Mouse (Mus musculus): ENCODE measurements around the gene Ccdc155. TPM values are rescaled to one million over a fixed set of nuclear protein-coding genes. Genes with fewer than 3 reads are reported as not detected.

Gene Ccdc155
- polyA plus RNA-seq, 1 experiment from 2014 or later: 0.64 TPM

DNA sequence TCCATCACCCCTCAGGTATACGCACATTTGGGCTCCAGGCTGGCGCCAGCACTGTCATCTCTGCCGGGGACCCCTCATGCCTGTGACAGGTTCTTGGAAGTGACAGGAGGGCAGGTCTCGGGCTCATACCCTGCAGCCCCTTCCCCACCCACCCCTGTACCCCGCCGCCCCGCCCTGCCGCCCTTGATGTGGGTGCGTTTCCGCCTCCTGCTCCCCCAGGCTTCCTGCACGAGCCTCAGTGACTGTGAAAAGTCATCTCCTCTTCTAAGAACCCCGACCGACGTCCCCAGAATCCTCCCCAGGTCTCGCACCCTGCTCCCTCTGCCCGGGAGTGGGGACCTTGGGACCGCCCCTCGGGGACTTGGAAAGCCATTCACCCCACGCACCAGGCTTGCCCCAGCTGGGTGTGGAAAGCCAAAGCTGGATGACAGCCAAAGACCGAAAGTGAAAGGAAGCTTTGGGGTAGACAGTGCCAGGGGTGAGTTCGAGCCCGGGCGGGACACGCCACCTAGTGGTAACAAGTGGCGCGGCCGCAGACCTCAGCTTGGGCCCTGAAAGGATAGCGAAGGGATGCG is 68.6 kb downstream of the Ccdc155 start, which contains the start of the genes Gm45713 and Flt3l:
Gm45713 (minus strand) TSS at position 239 of the 575 bp plus-strand sequence.
Flt3l (minus strand) TSS at position 440 of the 575 bp plus-strand sequence.
- H3K9me3 ChIP-seq: no peaks in the 10 kb centered on the region
- H3K4me2 ChIP-seq: peak within 1 kb of the TSS; percentile 67
- peak within 1 kb of the TSS; percentile 40; the same call in 1 of the 2 replicates for H3K9ac ChIP-seq
- peaks cover 6% of the 10 kb centered on the region for H3K4me1 ChIP-seq
- H3K4me3 ChIP-seq (replicated peaks): peak within 1 kb of the TSS; percentile 68
- 0 out of 2 replicates have a peak within 1 kb of the TSS, but pooled peaks have one; percentile 45 for H3K27ac ChIP-seq
- WGBS: 2% methylated on average over 29 of the region's 29 CpGs
- ATAC-seq (ENCODE audit: insufficient read depth, low FRiP score, low read depth): peak; percentile 80
- H3K36me3 ChIP-seq: no peaks in the 10 kb centered on the region
- H3K27me3 ChIP-seq (replicated peaks): no peaks in the 10 kb centered on the region

DNA sequence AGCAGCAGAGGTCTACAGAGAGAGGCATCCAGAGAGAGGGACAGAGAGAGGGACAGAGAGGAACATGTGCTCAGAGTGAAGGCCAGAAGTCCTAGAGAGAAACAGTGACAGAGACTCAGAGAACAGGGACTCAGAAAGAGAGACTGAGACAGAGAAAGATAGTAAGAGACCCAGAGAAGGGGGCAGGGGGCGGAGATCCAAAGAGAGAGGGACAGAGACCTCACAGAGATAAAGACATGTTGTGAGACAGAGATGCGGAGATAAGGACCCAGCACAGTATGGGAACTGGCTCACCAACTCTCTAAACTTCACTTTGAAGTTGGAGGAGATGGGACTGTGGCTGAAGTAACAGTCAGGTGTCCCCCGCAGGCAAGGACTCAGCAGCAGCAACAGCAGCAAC is 69.3 kb downstream of the Ccdc155 start:
- Histone ChIP-seq H3K4me2 (peak overlapping the region; percentile 67), H3K4me1 (peaks cover 6% of the 10 kb centered on the region), H3K27me3 (replicated peaks) (no peaks in the 10 kb centered on the region), H3K9me3 (no peaks in the 10 kb centered on the region), H3K4me3 (replicated peaks) (peak overlapping the region; percentile 68), H3K36me3 (no peaks in the 10 kb centered on the region), H3K9ac (0 out of 2 replicates have a peak overlapping the region, but pooled peaks have one; percentile 40), H3K27ac (no peak overlapping the region)
- 80% methylated on average over 3 of the region's 3 CpGs for WGBS
- no peak for ATAC-seq (ENCODE audit: insufficient read depth, low FRiP score, low read depth)

DNA sequence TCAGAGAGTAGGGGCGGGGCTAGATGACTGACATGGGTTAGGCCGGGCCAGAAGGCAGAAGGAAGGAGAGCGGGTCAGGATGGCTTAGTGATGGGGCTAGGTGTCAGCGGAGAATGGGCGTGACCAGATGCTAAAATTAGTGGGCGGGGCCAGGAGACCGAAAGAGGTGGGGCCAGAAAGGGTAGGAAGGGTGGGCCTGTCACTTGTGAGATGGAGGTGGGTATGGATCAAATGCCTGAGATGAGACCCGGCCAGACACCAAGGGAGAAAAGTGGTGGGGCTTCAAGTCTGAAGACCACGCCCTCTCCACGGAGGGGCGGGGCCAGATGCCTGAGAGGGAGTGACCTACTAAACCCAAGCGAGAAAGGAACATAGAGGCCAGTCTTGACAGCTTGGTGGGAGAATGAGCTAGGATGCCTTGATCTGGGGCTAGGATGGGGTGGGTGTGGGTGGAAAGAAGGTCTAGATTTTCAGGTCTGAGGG is 70.1 kb downstream of the Ccdc155 start:
- peaks cover 11% of the 10 kb centered on the region for H3K4me1 ChIP-seq

More for the DNA sequence above, 70.1 kb downstream of the Ccdc155 start:
- Histone ChIP-seq H3K9me3 (no peaks in the 10 kb centered on the region), H3K36me3 (no peaks in the 10 kb centered on the region), H3K27me3 (replicated peaks) (no peaks in the 10 kb centered on the region), H3K27ac (no peak overlapping the region), H3K9ac (no peak overlapping the region), H3K4me3 (replicated peaks) (no peak overlapping the region; the same call in 1 of the 2 replicates), H3K4me2 (peak overlapping the region; percentile 23)
- 0 out of 2 replicates have a peak, but pooled peaks have one; percentile 23 for ATAC-seq (ENCODE audit: insufficient read depth, low FRiP score, low read depth)
- 11% methylated on average over 12 of the region's 12 CpGs for WGBS

Small RNA genes lying within 50 kb of the gene (microRNA-seq; reads per million reads assigned to microRNA genes)
- gene Mir7055: not detected

Other genes with a start within 250 kb of the Ccdc155 start
- 19.3 and 19.4 TPM in 2 replicates for gene Cpt1c, start 230.0 kb downstream of the Ccdc155 start, polyA plus RNA-seq (2015; fragmentation: Nextera tagmentation; extraction: Ambion mirVana)
- 396 and 430 TPM in 2 replicates for gene Prmt1, start 218.3 kb downstream of the Ccdc155 start, polyA plus RNA-seq (2015; fragmentation: Nextera tagmentation; extraction: Ambion mirVana)
- 89.5 and 94.4 TPM in 2 replicates for gene Irf3, start 207.2 kb downstream of the Ccdc155 start, polyA plus RNA-seq (2015; fragmentation: Nextera tagmentation; extraction: Ambion mirVana)
- 47.3 and 47.7 TPM in 2 replicates for gene Bcl2l12, start 206.2 kb downstream of the Ccdc155 start, polyA plus RNA-seq (2015; fragmentation: Nextera tagmentation; extraction: Ambion mirVana)
- gene Scaf1, start 188.5 kb downstream of the Ccdc155 start, polyA plus RNA-seq (2015; fragmentation: Nextera tagmentation; extraction: Ambion mirVana): 32.4 and 39.3 TPM in 2 replicates
- 58.0 and 59.8 TPM in 2 replicates for gene Rras, start 186.9 kb downstream of the Ccdc155 start, polyA plus RNA-seq (2015; fragmentation: Nextera tagmentation; extraction: Ambion mirVana)
- 9.1 and 9.6 TPM in 2 replicates for gene Prr12, start 152.0 kb downstream of the Ccdc155 start, polyA plus RNA-seq (2015; fragmentation: Nextera tagmentation; extraction: Ambion mirVana)
- 52.8 and 55.5 TPM in 2 replicates for gene Nosip, start 142.5 kb downstream of the Ccdc155 start, polyA plus RNA-seq (2015; fragmentation: Nextera tagmentation; extraction: Ambion mirVana)
- gene Prrg2, start 142.2 kb downstream of the Ccdc155 start, polyA plus RNA-seq (2015; fragmentation: Nextera tagmentation; extraction: Ambion mirVana): 20.5 and 24.7 TPM in 2 replicates
- 320 and 325 TPM in 2 replicates for gene Rcn3, start 112.7 kb downstream of the Ccdc155 start, polyA plus RNA-seq (2015; fragmentation: Nextera tagmentation; extraction: Ambion mirVana)
- gene Fcgrt, start 101.0 kb downstream of the Ccdc155 start, polyA plus RNA-seq (2015; fragmentation: Nextera tagmentation; extraction: Ambion mirVana): 92.1 and 94.1 TPM in 2 replicates
- 1,420 and 1,462 TPM in 2 replicates for gene Rps11, start 80.5 kb downstream of the Ccdc155 start, polyA plus RNA-seq (2015; fragmentation: Nextera tagmentation; extraction: Ambion mirVana)
- gene Rpl13a, start 76.1 kb downstream of the Ccdc155 start, polyA plus RNA-seq (2015; fragmentation: Nextera tagmentation; extraction: Ambion mirVana): 1,296 and 1,308 TPM in 2 replicates
- 0.42 TPM in 1 of 2 replicates, not detected in the other for gene Gm45713, start 68.7 kb downstream of the Ccdc155 start, polyA plus RNA-seq (2015; fragmentation: Nextera tagmentation; extraction: Ambion mirVana)
- 2.2 and 2.5 TPM in 2 replicates for gene Flt3l, start 68.5 kb downstream of the Ccdc155 start, polyA plus RNA-seq (2015; fragmentation: Nextera tagmentation; extraction: Ambion mirVana)
- 80.3 and 90.0 TPM in 2 replicates for gene Pih1d1, start 50.6 kb downstream of the Ccdc155 start, polyA plus RNA-seq (2015; fragmentation: Nextera tagmentation; extraction: Ambion mirVana)
- gene Aldh16a1, start 50.3 kb downstream of the Ccdc155 start, polyA plus RNA-seq (2015; fragmentation: Nextera tagmentation; extraction: Ambion mirVana): 49.3 and 58.7 TPM in 2 replicates
- 0.13 TPM in 1 of 2 replicates, not detected in the other for gene Slc17a7, start 40.9 kb downstream of the Ccdc155 start, polyA plus RNA-seq (2015; fragmentation: Nextera tagmentation; extraction: Ambion mirVana)
- not detected in 2 replicates for gene Gfy, start 25.3 kb downstream of the Ccdc155 start, polyA plus RNA-seq (2015; fragmentation: Nextera tagmentation; extraction: Ambion mirVana)
- not detected in 2 replicates for gene Pth2, start 23.9 kb downstream of the Ccdc155 start, polyA plus RNA-seq (2015; fragmentation: Nextera tagmentation; extraction: Ambion mirVana)
- gene Dkkl1, start 7.3 kb upstream of the Ccdc155 start, polyA plus RNA-seq (2015; fragmentation: Nextera tagmentation; extraction: Ambion mirVana): 1.1 and 1.4 TPM in 2 replicates
- gene Tead2, start 10.9 kb upstream of the Ccdc155 start, polyA plus RNA-seq (2015; fragmentation: Nextera tagmentation; extraction: Ambion mirVana): 123 and 141 TPM in 2 replicates
- 4.2 and 7.1 TPM in 2 replicates for gene Cd37, start 34.2 kb upstream of the Ccdc155 start, polyA plus RNA-seq (2015; fragmentation: Nextera tagmentation; extraction: Ambion mirVana)
- gene Slc6a16, start 36.2 kb upstream of the Ccdc155 start, polyA plus RNA-seq (2015; fragmentation: Nextera tagmentation; extraction: Ambion mirVana): not detected in 2 replicates
- not detected in 2 replicates for gene Slc6a21, start 72.6 kb upstream of the Ccdc155 start, polyA plus RNA-seq (2015; fragmentation: Nextera tagmentation; extraction: Ambion mirVana)
- gene Trpm4, start 128.9 kb upstream of the Ccdc155 start, polyA plus RNA-seq (2015; fragmentation: Nextera tagmentation; extraction: Ambion mirVana): 23.9 and 26.9 TPM in 2 replicates
- 1.4 and 1.5 TPM in 2 replicates for gene Hrc, start 130.4 kb upstream of the Ccdc155 start, polyA plus RNA-seq (2015; fragmentation: Nextera tagmentation; extraction: Ambion mirVana)
- 4.8 and 5.6 TPM in 2 replicates for gene Ppfia3, start 162.1 kb upstream of the Ccdc155 start, polyA plus RNA-seq (2015; fragmentation: Nextera tagmentation; extraction: Ambion mirVana)
- gene Lin7b, start 165.7 kb upstream of the Ccdc155 start, polyA plus RNA-seq (2015; fragmentation: Nextera tagmentation; extraction: Ambion mirVana): 3.5 and 4.0 TPM in 2 replicates
- 225 and 247 TPM in 2 replicates for gene Snrnp70, start 190.8 kb upstream of the Ccdc155 start, polyA plus RNA-seq (2015; fragmentation: Nextera tagmentation; extraction: Ambion mirVana)
- gene Kcna7, start 200.8 kb upstream of the Ccdc155 start, polyA plus RNA-seq (2015; fragmentation: Nextera tagmentation; extraction: Ambion mirVana): 0.08 TPM in 1 of 2 replicates, not detected in the other
- gene Ntf5, start 208.8 kb upstream of the Ccdc155 start, polyA plus RNA-seq (2015; fragmentation: Nextera tagmentation; extraction: Ambion mirVana): 2.6 and 2.7 TPM in 2 replicates
- 0.62 TPM in 1 of 2 replicates, not detected in the other for gene Lhb, start 215.9 kb upstream of the Ccdc155 start, polyA plus RNA-seq (2015; fragmentation: Nextera tagmentation; extraction: Ambion mirVana)
- gene Gys1, start 230.0 kb upstream of the Ccdc155 start, polyA plus RNA-seq (2015; fragmentation: Nextera tagmentation; extraction: Ambion mirVana): 34.3 and 37.7 TPM in 2 replicates
- 127 and 139 TPM in 2 replicates for gene Ruvbl2, start 233.2 kb upstream of the Ccdc155 start, polyA plus RNA-seq (2015; fragmentation: Nextera tagmentation; extraction: Ambion mirVana)

Data from stomach, embryonic 15.5 days (tissue).